ENCODE assay signal across 8 mouse cellular contexts in genomic region chr13:37562141-37562540, GRCm38 (mm10).
A peak's percentile ranks its signal among the peaks of the same experiment; 100 is the strongest.
DNase-seq lines count a peak whose midpoint lies in the region; ATAC-seq and TF ChIP-seq lines count a peak whose summit lies in the region.

No protein-coding gene starts in this region.

- H3K9ac ChIP-seq in hindbrain, embryonic 14.5 days, result no peak overlapping the region
- peak overlapping the region; percentile 42 for H3K9ac ChIP-seq in heart, adult 2 months (ENCODE audit: low read depth, low read length)
- no peak overlapping the region; the same call in 1 of the 2 replicates for H3K9ac ChIP-seq in intestine, embryonic 16.5 days (ENCODE audit: low read depth, low read length)

- H3K4me2 ChIP-seq in hindbrain, embryonic 14.5 days (replicated peaks), result no peak overlapping the region
- no peak overlapping the region for H3K4me2 ChIP-seq in intestine, embryonic 16.5 days (ENCODE audit: low read depth, low read length)

- DNase-seq in hindbrain, embryonic 10.5 days (ENCODE audit: low spot score), result peak; percentile 17
- DNase-seq in hindbrain, embryonic 14.5 days (ENCODE audit: low spot score), result no peak
- peak; percentile 62 for DNase-seq in adrenal gland, postnatal 14 days
- DNase-seq in heart, adult 2 months, result peak; percentile 56 to 80
- no peak for DNase-seq in right cerebral cortex, adult 2 months (ENCODE audit: low spot score in 2 of 2)
- no peak for DNase-seq in left cerebral cortex, adult 9 months (ENCODE audit: low spot score in 2 of 2)

- H3K27me3 ChIP-seq in hindbrain, embryonic 10.5 days (ENCODE audit: insufficient read depth, poor library complexity, severe bottlenecking), result no peaks in the 10 kb centered on the region
- no peaks in the 10 kb centered on the region for H3K27me3 ChIP-seq in hindbrain, embryonic 14.5 days (ENCODE audit: control insufficient read depth, insufficient read depth, low read length)
- no peaks in the 10 kb centered on the region for H3K27me3 ChIP-seq in heart, adult 2 months (ENCODE audit: control insufficient read depth, insufficient read depth, low read length)
- no peaks in the 10 kb centered on the region for H3K27me3 ChIP-seq in intestine, embryonic 16.5 days (replicated peaks; ENCODE audit: control insufficient read depth, insufficient read depth, low read length)

- H3K9me3 ChIP-seq in hindbrain, embryonic 10.5 days, result no peaks in the 10 kb centered on the region
- H3K9me3 ChIP-seq in hindbrain, embryonic 14.5 days (ENCODE audit: control insufficient read depth, low read length), result no peaks in the 10 kb centered on the region
- H3K9me3 ChIP-seq in intestine, embryonic 16.5 days (ENCODE audit: control insufficient read depth, low read length), result no peaks in the 10 kb centered on the region

- ATAC-seq in hindbrain, embryonic 14.5 days (ENCODE audit: low FRiP score), result no peak
- peak; percentile 47 for ATAC-seq in intestine, embryonic 16.5 days
- ATAC-seq in megakaryocyte, adult 5-6 weeks (ENCODE audit: poor library complexity, severe bottlenecking), result no peak

- no peaks in the 10 kb centered on the region for H3K79me2 ChIP-seq in heart, adult 2 months (replicated peaks; ENCODE audit: control insufficient read depth, insufficient read depth, low read length)

- no peak overlapping the region for H3K4me3 ChIP-seq in hindbrain, embryonic 10.5 days
- H3K4me3 ChIP-seq in hindbrain, embryonic 14.5 days (replicated peaks; ENCODE audit: low read length), result no peak overlapping the region
- H3K4me3 ChIP-seq in heart, adult 2 months, result no peak overlapping the region
- H3K4me3 ChIP-seq in intestine, embryonic 16.5 days (ENCODE audit: low read length), result no peak overlapping the region

- peaks cover 43% of the 10 kb centered on the region for H3K4me1 ChIP-seq in hindbrain, embryonic 10.5 days (replicated peaks)
- peaks cover 7% of the 10 kb centered on the region; the same call in 1 of the 2 replicates for H3K4me1 ChIP-seq in hindbrain, embryonic 14.5 days (replicated peaks; ENCODE audit: control insufficient read depth, insufficient read depth, low read length)
- peaks cover 9% of the 10 kb centered on the region; the same call in 1 of the 2 replicates for H3K4me1 ChIP-seq in heart, adult 2 months (ENCODE audit: control insufficient read depth, insufficient read depth, low read length)
- peaks cover 35% of the 10 kb centered on the region for H3K4me1 ChIP-seq in intestine, embryonic 16.5 days (ENCODE audit: control insufficient read depth, insufficient read depth, low read length)

- intact Hi-C loops in heart, adult 2 months (cut with DNase I), result no loop called here

- TF ChIP-seq POLR2A in heart, adult 2 months (IDR thresholded peaks at IDR 0.05; ENCODE audit: insufficient read depth, low read depth, low read length), result peak; percentile 41; the same call in 1 of the 2 replicates

- peak; percentile 94 for TF ChIP-seq EP300 in heart, adult 2 months (IDR thresholded peaks at IDR 0.05; ENCODE audit: insufficient read depth, low read depth, low read length)

- no peak for TF ChIP-seq CTCF in heart, adult 2 months (IDR thresholded peaks at IDR 0.05)

- WGBS in hindbrain, embryonic 10.5 days, result 46% methylated on average over 9 of the region's 9 CpGs
- 54% methylated on average over 9 of the region's 9 CpGs for WGBS in hindbrain, embryonic 14.5 days
- 33% methylated on average over 9 of the region's 9 CpGs for WGBS in heart, adult 2 months
- WGBS in intestine, embryonic 16.5 days, result 24% methylated on average over 9 of the region's 9 CpGs

- H3K36me3 ChIP-seq in hindbrain, embryonic 10.5 days, result no peaks in the 10 kb centered on the region
- no peaks in the 10 kb centered on the region for H3K36me3 ChIP-seq in hindbrain, embryonic 14.5 days (replicated peaks; ENCODE audit: control insufficient read depth, insufficient read depth)
- no peaks in the 10 kb centered on the region for H3K36me3 ChIP-seq in heart, adult 2 months (ENCODE audit: control insufficient read depth, insufficient read depth, low read length)
- H3K36me3 ChIP-seq in intestine, embryonic 16.5 days (ENCODE audit: control insufficient read depth, insufficient read depth, low read length), result no peaks in the 10 kb centered on the region

- no peak overlapping the region; the same call in 1 of the 2 replicates for H3K27ac ChIP-seq in hindbrain, embryonic 10.5 days
- H3K27ac ChIP-seq in hindbrain, embryonic 14.5 days, result no peak overlapping the region
- peak overlapping the region; percentile 86 for H3K27ac ChIP-seq in heart, adult 2 months
- H3K27ac ChIP-seq in intestine, embryonic 16.5 days (ENCODE audit: low read length), result peak overlapping the region; percentile 62

Comparison
In these comparisons a context has a peak if more than half of its experiments do, and no peak if none do; other contexts are left out.
1. DNase-seq: peak in hindbrain, embryonic 10.5 days (single experiment), adrenal gland, postnatal 14 days (single experiment) and heart, adult 2 months (2 of 2); none in hindbrain, embryonic 14.5 days (single experiment), right cerebral cortex, adult 2 months (0 of 2) and left cerebral cortex, adult 9 months (0 of 2).
2. H3K27ac ChIP-seq: peak in heart, adult 2 months (single experiment) and intestine, embryonic 16.5 days (single experiment); none in hindbrain, embryonic 10.5 days (single experiment) and hindbrain, embryonic 14.5 days (single experiment).